Mouse (Mus musculus) forebrain, embryonic 16.5 days (tissue): ENCODE data around the gene Spon1. TPM values are rescaled to one million over a fixed set of nuclear protein-coding genes. Genes with fewer than 3 reads are reported as not detected.
A peak's percentile ranks its signal among the peaks of the same experiment; 100 is the strongest.

Source experiments
- ATAC-seq: fragments of 200-750 bp; cut with Nextera tagmentation; 2 replicates; pipeline ENCODE4 v1.8.0; 2017; ENCODE audit warnings: mild to moderate bottlenecking, moderate library complexity
- H3K27ac ChIP-seq: fragments of 300-500 bp; sonication (generic); 2 replicates; pipeline ENCODE4 v1.5.1; 2014; ENCODE audit warnings: low read length, control low read depth
- H3K27me3 ChIP-seq: fragments of 300-500 bp; sonication (generic); replicated peaks from 2 replicates; pipeline ENCODE4 v1.6.1; 2014; ENCODE audit warnings: low read length; ENCODE audit not compliant: control insufficient read depth, insufficient read depth
- H3K36me3 ChIP-seq: fragments of 300-500 bp; sonication (generic); 2 replicates; pipeline ENCODE4 v1.6.1; 2014; ENCODE audit not compliant: control insufficient read depth, insufficient read depth
- H3K4me1 ChIP-seq: fragments of 300-500 bp; sonication (generic); replicated peaks from 2 replicates; pipeline ENCODE4 v1.6.1; 2014; ENCODE audit warnings: low read length; ENCODE audit not compliant: control insufficient read depth, insufficient read depth
- H3K4me2 ChIP-seq: fragments of 300-500 bp; sonication (generic); 2 replicates; pipeline ENCODE4 v1.6.1; 2014; ENCODE audit warnings: mild to moderate bottlenecking, low read length, control low read depth
- H3K4me3 ChIP-seq: fragments of 300-500 bp; sonication (generic); replicated peaks from 2 replicates; pipeline ENCODE4 v1.5.1; 2014; ENCODE audit warnings: mild to moderate bottlenecking, low read length, control low read depth
- H3K9ac ChIP-seq: fragments of 300-500 bp; sonication (generic); replicated peaks from 2 replicates; pipeline ENCODE4 v1.6.1; 2014; ENCODE audit warnings: low read depth, low read length, control low read depth
- H3K9me3 ChIP-seq: fragments of 300-500 bp; sonication (generic); 2 replicates; pipeline ENCODE4 v1.6.1; 2016; ENCODE audit warnings: low read length; ENCODE audit not compliant: control insufficient read depth
- WGBS: fragments of 180-500 bp; shearing (Covaris S2); extraction: QIAGEN DNeasy Blood & Tissue Kit; methylation state at CpG from one replicate; pipeline ENCODE4 v1.1.7; 2014; 5-methylcytosine and 5-hydroxymethylcytosine counted together
- polyA plus RNA-seq: library from polyadenylated mRNA; unstranded; fragments of >200 nt; fragmentation: Nextera tagmentation; extraction: Ambion mirVana; gene quantifications from 2 replicates; pipeline ENCODE4 v1.2.1, GENCODE M21; 2015

Gene Spon1
- polyA plus RNA-seq, 1 experiment from 2014 or later: 19.3 TPM

DNA sequence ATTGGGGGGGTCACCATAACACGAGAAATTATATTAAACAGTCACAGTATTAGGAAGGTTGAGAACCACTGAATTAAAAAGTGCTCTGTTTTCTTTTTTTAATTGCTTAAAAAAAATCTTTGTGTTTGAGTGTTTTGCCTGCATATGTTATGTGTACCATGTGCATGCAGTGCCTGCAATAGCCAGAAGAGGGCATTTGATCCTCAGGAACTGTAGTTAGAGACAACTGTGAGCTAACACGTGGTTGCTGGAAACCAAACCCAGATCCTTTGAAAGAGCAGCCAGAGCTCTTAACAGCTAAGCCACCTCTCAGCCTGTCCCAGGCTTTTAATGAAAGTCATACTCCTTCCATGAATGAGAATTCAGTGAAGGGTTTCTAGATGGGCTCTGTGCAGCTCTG is 6.3 kb downstream of the Spon1 start:
- Histone ChIP-seq H3K4me1 (peaks cover 4% of the 10 kb centered on the region), H3K27ac (no peak overlapping the region), H3K9me3 (no peaks in the 10 kb centered on the region), H3K4me3 (no peak overlapping the region), H3K9ac (no peak overlapping the region), H3K36me3 (no peaks in the 10 kb centered on the region), H3K27me3 (peaks cover 9% of the 10 kb centered on the region; the same call in 1 of the 2 replicates), H3K4me2 (no peak overlapping the region)
- WGBS: 79% methylated on average over 2 of the region's 2 CpGs
- no peak for ATAC-seq

DNA sequence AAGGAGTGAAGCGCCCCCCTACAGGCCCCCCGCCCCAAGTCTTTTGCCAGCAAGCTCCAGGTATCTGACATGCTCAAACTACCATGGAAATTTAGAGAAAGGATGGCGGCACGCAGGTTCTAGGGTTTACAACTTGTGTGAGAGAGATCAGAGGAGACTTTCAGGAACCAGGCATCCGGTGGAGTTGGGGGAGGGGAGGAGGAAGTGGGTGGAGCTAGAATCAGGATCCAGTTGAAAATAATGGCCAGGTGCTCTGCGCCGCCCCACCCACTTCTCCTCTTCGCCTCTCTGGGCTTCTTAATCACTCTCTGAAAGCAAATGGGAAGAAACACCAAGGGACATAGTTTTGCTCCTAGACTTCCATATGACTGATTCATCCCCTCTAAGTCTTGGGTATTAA is 7.6 kb downstream of the Spon1 start:
- WGBS: 58% methylated on average over 8 of the region's 8 CpGs
- ATAC-seq: no peak
- Histone ChIP-seq H3K4me2 (no peak overlapping the region), H3K36me3 (no peaks in the 10 kb centered on the region), H3K27ac (no peak overlapping the region), H3K9ac (no peak overlapping the region), H3K4me3 (no peak overlapping the region), H3K4me1 (peaks cover 4% of the 10 kb centered on the region), H3K9me3 (no peaks in the 10 kb centered on the region), H3K27me3 (0 out of 2 replicates have a peak, but pooled peaks cover 4% of the 10 kb centered on the region)

DNA sequence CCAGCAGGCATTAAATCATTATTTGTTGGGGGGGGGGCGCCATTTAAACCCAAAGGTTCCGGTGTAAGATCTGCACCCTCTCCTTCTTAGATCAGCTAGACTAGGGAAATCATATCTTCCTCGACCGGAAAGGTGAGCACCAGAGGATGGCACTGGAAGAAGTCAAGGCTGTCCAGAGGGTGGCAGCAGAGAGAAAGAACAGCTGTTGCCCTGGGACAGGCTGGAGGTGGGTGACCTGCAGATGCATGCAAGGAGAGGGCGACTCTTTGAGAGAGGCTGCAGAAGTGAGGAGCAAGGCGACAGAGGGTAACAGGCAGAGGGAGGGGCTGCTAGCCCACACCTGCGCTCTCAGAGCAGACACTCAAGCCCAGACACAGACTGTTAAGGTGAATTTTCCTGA is 8.2 kb downstream of the Spon1 start:
- ATAC-seq: peak; percentile 58
- peaks cover 3% of the 10 kb centered on the region for H3K4me1 ChIP-seq
- H3K9me3 ChIP-seq: no peaks in the 10 kb centered on the region
- 0 out of 2 replicates have a peak, but pooled peaks cover 2% of the 10 kb centered on the region for H3K27me3 ChIP-seq
- 17% methylated on average over 7 of the region's 7 CpGs for WGBS
- H3K4me2 ChIP-seq: no peak overlapping the region
- H3K9ac ChIP-seq: no peak overlapping the region
- H3K4me3 ChIP-seq: no peak overlapping the region
- no peak overlapping the region for H3K27ac ChIP-seq
- no peaks in the 10 kb centered on the region for H3K36me3 ChIP-seq

DNA sequence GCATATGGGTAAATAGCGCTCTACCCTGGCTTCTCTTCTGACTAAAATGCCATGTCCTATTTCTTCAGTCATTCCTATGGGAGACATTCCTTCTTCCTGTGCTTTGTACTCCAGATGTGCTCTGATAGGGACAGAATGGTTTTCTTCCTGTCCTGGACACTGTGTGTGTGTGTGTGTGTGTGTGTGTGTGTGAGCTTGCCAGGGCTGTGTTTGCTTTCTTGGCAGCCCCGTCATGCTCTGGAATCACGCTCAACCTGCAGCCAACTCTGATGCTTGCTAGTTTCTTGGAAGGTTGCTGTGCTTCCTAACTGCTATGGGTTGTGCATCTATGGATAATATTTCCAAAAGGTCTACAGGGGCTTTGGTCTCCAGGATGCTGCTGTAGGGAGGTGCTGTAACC is 9.1 kb downstream of the Spon1 start:
- no peaks in the 10 kb centered on the region for H3K36me3 ChIP-seq
- no peaks in the 10 kb centered on the region for H3K9me3 ChIP-seq
- no peak overlapping the region for H3K27ac ChIP-seq
- 73% methylated on average over 3 of the region's 3 CpGs for WGBS
- H3K4me1 ChIP-seq: no peaks in the 10 kb centered on the region; the same call in 1 of the 2 replicates
- H3K9ac ChIP-seq: no peak overlapping the region
- no peak overlapping the region for H3K4me3 ChIP-seq
- H3K4me2 ChIP-seq: no peak overlapping the region
- ATAC-seq: no peak
- 0 out of 2 replicates have a peak, but pooled peaks cover 2% of the 10 kb centered on the region for H3K27me3 ChIP-seq

DNA sequence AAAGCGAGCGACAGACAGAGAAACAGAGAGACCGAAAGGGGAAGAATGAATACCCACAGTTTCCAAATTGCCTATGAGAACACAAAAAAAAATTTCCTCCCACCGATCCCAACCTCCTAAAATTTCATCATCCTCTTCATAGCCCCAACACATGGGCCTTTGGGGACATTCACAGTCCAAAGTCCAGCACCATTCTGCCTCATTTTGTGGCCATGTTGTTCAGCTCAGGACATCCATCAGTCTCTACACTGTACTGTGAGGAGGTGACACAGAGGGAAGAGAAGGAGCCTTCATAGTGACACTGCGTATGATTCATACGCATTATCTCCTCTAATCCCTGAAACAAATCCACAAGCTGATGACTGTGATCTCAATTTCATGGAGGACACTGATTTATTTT is 12.7 kb downstream of the Spon1 start:
- ATAC-seq: no peak
- WGBS: 96% methylated on average over 5 of the region's 6 CpGs
- Histone ChIP-seq H3K4me1 (no peaks in the 10 kb centered on the region), H3K9me3 (no peaks in the 10 kb centered on the region), H3K27me3 (no peaks in the 10 kb centered on the region), H3K27ac (no peak overlapping the region), H3K4me2 (no peak overlapping the region), H3K9ac (no peak overlapping the region), H3K36me3 (no peaks in the 10 kb centered on the region), H3K4me3 (no peak overlapping the region)

DNA sequence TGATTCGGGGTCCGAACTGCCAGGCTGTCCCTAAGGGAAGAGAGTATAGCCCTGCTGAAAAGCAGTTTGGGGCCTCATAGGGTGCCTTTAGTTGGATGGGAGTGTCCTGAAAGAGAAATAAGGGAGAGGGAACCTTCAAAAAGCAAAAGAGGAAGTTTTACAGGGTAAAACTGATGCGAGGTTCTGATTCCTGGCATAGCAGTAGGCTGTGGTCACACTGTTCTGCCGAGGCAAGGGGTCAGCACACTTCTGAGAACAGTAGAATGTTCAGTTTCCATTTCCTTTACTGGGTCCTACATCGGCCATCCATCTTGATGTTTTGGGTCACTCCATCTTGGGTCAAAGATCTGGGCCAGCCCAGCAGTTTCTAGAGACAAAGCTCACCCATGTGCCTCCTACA is 14.5 kb downstream of the Spon1 start:
- H3K36me3 ChIP-seq: no peaks in the 10 kb centered on the region
- H3K27me3 ChIP-seq: no peaks in the 10 kb centered on the region
- no peak overlapping the region for H3K4me2 ChIP-seq
- H3K4me3 ChIP-seq: no peak overlapping the region
- H3K9me3 ChIP-seq: no peaks in the 10 kb centered on the region
- H3K27ac ChIP-seq: no peak overlapping the region
- H3K4me1 ChIP-seq: no peaks in the 10 kb centered on the region
- no peak for ATAC-seq
- WGBS: 92% methylated on average over 5 of the region's 5 CpGs
- no peak overlapping the region for H3K9ac ChIP-seq

DNA sequence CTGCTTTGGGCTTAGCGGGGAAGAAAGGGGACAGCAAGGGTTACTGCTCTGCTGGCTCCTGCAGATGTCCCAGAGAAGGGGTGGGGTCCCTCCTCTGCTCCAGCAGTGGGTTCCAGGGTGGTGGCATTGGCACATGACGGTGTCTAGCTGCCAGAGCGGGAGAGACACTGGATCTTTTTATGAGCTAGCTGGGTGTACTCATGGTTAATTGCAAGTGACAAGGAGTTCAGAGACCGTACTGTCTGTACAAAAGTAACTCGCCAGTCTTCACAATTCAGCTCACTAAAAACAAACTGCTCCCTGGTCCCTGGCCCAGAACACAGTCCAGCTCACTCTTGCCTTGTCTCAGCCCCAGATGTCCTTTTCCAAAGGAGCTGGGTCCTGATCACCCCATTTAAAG is 26.2 kb downstream of the Spon1 start:
- Histone ChIP-seq H3K9me3 (no peaks in the 10 kb centered on the region), H3K36me3 (no peaks in the 10 kb centered on the region), H3K27ac (no peak overlapping the region), H3K9ac (no peak overlapping the region), H3K4me2 (no peak overlapping the region), H3K4me1 (no peaks in the 10 kb centered on the region), H3K4me3 (no peak overlapping the region), H3K27me3 (no peaks in the 10 kb centered on the region)
- 77% methylated on average over 5 of the region's 5 CpGs for WGBS
- no peak for ATAC-seq

DNA sequence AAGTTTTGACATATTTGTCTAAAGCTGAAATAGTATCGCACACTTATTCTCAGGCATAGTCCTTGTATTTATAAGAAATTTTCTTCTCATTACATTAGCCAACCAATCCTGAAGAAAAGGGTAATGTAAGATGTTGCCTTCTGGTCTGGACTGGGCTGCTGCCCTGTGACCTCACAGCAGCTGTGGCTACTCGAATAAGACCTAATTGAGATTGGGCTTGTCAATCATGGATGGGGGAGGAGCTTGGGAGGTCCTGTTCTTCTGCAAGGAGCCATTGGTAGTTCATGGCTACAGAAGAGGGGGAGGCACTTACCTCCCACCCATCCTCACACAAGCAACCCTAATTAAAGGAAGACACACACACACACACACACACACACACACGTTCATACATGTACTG is 27.1 kb downstream of the Spon1 start:
- Histone ChIP-seq H3K9ac (no peak overlapping the region), H3K4me2 (no peak overlapping the region), H3K9me3 (no peaks in the 10 kb centered on the region), H3K27ac (no peak overlapping the region), H3K27me3 (no peaks in the 10 kb centered on the region), H3K4me3 (no peak overlapping the region), H3K4me1 (no peaks in the 10 kb centered on the region), H3K36me3 (no peaks in the 10 kb centered on the region)
- ATAC-seq: no peak
- 79% methylated on average over 3 of the region's 3 CpGs for WGBS

DNA sequence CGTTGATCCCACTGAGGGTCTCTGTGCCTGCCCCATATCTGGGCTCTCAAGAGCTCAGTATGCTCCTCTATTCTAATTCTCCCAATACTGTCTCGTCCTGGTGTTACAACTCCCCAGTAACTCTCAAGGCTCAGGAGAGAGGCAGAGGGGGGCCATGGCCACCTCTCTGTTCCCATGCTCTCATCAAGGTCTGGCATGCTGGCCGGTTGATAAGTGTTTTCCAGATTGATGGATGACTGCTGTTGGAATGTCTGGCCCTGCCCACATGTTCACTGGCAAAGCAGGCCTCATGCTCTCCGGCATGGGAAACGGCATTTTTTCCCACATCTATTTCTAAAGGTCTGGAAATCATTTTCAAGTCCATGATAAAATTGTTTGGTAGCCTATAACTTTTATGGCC is 29.4 kb downstream of the Spon1 start:
- Histone ChIP-seq H3K9me3 (no peaks in the 10 kb centered on the region), H3K9ac (no peak overlapping the region), H3K4me2 (no peak overlapping the region), H3K27ac (no peak overlapping the region), H3K4me3 (no peak overlapping the region), H3K27me3 (no peaks in the 10 kb centered on the region), H3K36me3 (no peaks in the 10 kb centered on the region), H3K4me1 (no peaks in the 10 kb centered on the region)
- 91% methylated on average over 5 of the region's 5 CpGs for WGBS
- no peak for ATAC-seq

DNA sequence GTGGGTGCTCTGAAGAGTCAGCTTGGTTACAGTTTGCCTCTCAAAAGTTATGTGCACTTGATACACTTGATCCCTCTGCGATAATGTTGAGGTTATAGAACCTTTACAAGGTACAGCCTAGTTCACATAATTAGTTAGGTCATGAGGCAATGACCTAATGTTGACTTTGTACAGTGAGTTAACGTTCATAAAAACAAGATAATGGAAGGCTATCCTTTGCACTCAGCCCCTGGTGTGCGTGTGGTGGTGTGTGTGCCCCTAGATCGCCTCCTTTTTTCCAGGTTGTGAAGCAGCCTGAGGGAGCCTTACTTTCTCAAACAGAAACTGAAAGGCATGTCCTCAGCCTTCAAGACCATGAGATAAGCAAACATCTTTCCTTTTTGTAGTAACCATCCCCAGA is 31.3 kb downstream of the Spon1 start:
- Histone ChIP-seq H3K4me1 (no peaks in the 10 kb centered on the region), H3K4me3 (no peak overlapping the region), H3K9ac (no peak overlapping the region), H3K9me3 (no peaks in the 10 kb centered on the region), H3K4me2 (no peak overlapping the region), H3K36me3 (no peaks in the 10 kb centered on the region), H3K27ac (no peak overlapping the region), H3K27me3 (no peaks in the 10 kb centered on the region)
- ATAC-seq: no peak
- WGBS: 95% methylated on average over 4 of the region's 4 CpGs
